Mouse (Mus musculus) liver, postnatal 0 days (tissue): ENCODE data around the gene Tldc1.

Source experiments
- CTCF ChIP-seq: sonication (generic); IDR thresholded peaks from 2 replicates; pipeline ENCODE4 v1.5.1; 2016; ENCODE audit warnings: antibody characterized with exemption, low read depth
- EP300 ChIP-seq: IDR thresholded peaks from 2 replicates; pipeline ENCODE4 v1.6.1; 2016; ENCODE audit warnings: antibody characterized with exemption, low read depth, mild to moderate bottlenecking

GRCm38 (mm10) chr8:119777765-119778164 is 451 bp downstream of the Tldc1 start:
- TF ChIP-seq CTCF = no peak
- TF ChIP-seq EP300 = no peak
